Mouse (Mus musculus): ENCODE measurements around the gene Mettl7a2.

The Mettl7a2 gene

GRCm38 (mm10) chr15:100395561-100395960 lies 42.6 kb downstream of the Mettl7a2 start:
- no peak for DNase-seq (ENCODE audit: inconsistent ontology term)

GRCm38 (mm10) chr15:100400592-100401250 lies 47.7 kb downstream of the Mettl7a2 start:
- no peak for DNase-seq (ENCODE audit: inconsistent ontology term)

GRCm38 (mm10) chr15:100401811-100402210 lies 48.8 kb downstream of the Mettl7a2 start:
- no peak for DNase-seq (ENCODE audit: inconsistent ontology term)

GRCm38 (mm10) chr15:100402347-100402746 lies 49.3 kb downstream of the Mettl7a2 start:
- no peak for DNase-seq (ENCODE audit: inconsistent ontology term)

- DNase-seq (ENCODE audit: inconsistent ontology term): no peak
Measured at GRCm38 (mm10) chr15:100402798-100403197, 49.8 kb downstream of the Mettl7a2 start.

GRCm38 (mm10) chr15:100403318-100404000 lies 50.5 kb downstream of the Mettl7a2 start:
- no peak for DNase-seq (ENCODE audit: inconsistent ontology term)

- no peak for DNase-seq (ENCODE audit: inconsistent ontology term)
Measured at GRCm38 (mm10) chr15:100406088-100406487, 53.1 kb downstream of the Mettl7a2 start.

- peak; percentile 43 for DNase-seq (ENCODE audit: inconsistent ontology term)
Measured at GRCm38 (mm10) chr15:100410918-100411672, 58.1 kb downstream of the Mettl7a2 start.
